Mouse (Mus musculus): ENCODE measurements at regions not wholly inside any gene's neighbourhood (a gene's known extent, or its start where the extent isn't known, plus 50 kb on each side); places are given as distances from the start of the nearest gene placed in this dataset.
"Not testable (repeated sequence)": the region's sequence is repeated elsewhere in the genome, so short reads cannot be mapped to it uniquely, and the experiment has no call there.

- DNase-seq = not testable (repeated sequence)
Measured at GRCm38 (mm10) chr15:34027111-34027510, 330.6 kb downstream of the 9430069I07Rik start.

- DNase-seq = no peak
Measured at GRCm38 (mm10) chr15:34025396-34025795, 332.3 kb downstream of the 9430069I07Rik start.

- peak; percentile 41 to 42 for DNase-seq
Measured at GRCm38 (mm10) chr15:34021857-34022256, 335.8 kb downstream of the 9430069I07Rik start.

- peak; percentile 19 to 34 for DNase-seq
Measured at GRCm38 (mm10) chr15:34016397-34017156, 341.1 kb downstream of the 9430069I07Rik start.

GRCm38 (mm10) chr15:34008591-34008990 lies 349.1 kb downstream of the 9430069I07Rik start:
- no peak for DNase-seq

GRCm38 (mm10) chr15:33992383-33992782 lies 365.3 kb downstream of the 9430069I07Rik start:
- DNase-seq = peak in 1 of 2 experiments; percentile 1

GRCm38 (mm10) chr15:33975077-33975476 lies 382.6 kb downstream of the 9430069I07Rik start:
- DNase-seq = no peak

GRCm38 (mm10) chr15:33973466-33973865 lies 384.2 kb downstream of the 9430069I07Rik start:
- DNase-seq = no peak

- no peak for DNase-seq
Measured at GRCm38 (mm10) chr15:33969409-33969808, 388.3 kb downstream of the 9430069I07Rik start.

- no peak for DNase-seq
Measured at GRCm38 (mm10) chr15:33935013-33935664, 422.5 kb downstream of the 9430069I07Rik start.

GRCm38 (mm10) chr15:33926446-33926845 lies 431.2 kb downstream of the 9430069I07Rik start:
- DNase-seq = no peak

- DNase-seq = peak; percentile 4 to 27
Measured at GRCm38 (mm10) chr15:33924094-33924890, 433.4 kb downstream of the 9430069I07Rik start.

GRCm38 (mm10) chr15:33914891-33915290 lies 442.8 kb downstream of the 9430069I07Rik start:
- no peak for DNase-seq

- DNase-seq = no peak
Measured at GRCm38 (mm10) chr15:33906727-33907479, 450.8 kb downstream of the 9430069I07Rik start.

- no peak for DNase-seq
Measured at GRCm38 (mm10) chr15:33896076-33896475, 461.6 kb downstream of the 9430069I07Rik start.

- no peak for DNase-seq
Measured at GRCm38 (mm10) chr15:33890606-33891005, 467.1 kb downstream of the 9430069I07Rik start.

- DNase-seq = no peak
Measured at GRCm38 (mm10) chr15:33888865-33889368, 468.8 kb downstream of the 9430069I07Rik start.

- no peak for DNase-seq
Measured at GRCm38 (mm10) chr15:33862224-33862752, 495.4 kb downstream of the 9430069I07Rik start.

- no peak for DNase-seq
Measured at GRCm38 (mm10) chr15:33825435-33826088, 532.1 kb downstream of the 9430069I07Rik start.

GRCm38 (mm10) chr15:33824826-33825225 lies 532.8 kb downstream of the 9430069I07Rik start:
- no peak for DNase-seq

GRCm38 (mm10) chr15:33780960-33781359 lies 576.7 kb downstream of the 9430069I07Rik start:
- no peak for DNase-seq

All from lung, adult 18-20 months (tissue).